Comparison of ENCODE assay signal across 8 mouse cellular contexts in the genomic region with DNA sequence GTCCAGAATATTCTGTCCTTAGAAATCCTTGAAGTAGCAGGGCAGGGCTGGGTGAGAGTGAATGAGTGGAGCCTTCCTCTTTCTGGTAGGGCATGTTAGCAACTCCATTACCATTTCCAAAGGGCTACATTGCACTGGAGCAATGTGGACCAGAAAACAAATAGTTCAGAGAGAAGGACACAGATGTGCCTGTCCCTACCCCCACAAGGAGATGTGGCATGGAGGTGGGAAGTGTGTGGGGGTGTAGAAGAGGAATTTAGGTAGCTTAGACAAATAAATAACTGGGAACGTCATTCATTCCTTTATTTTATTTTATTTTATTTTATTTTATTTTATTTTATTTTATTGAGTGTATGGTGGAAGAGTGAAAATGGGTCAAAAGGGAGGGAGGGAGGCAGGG.
A peak's percentile ranks its signal among the peaks of the same experiment; 100 is the strongest.
DNase-seq lines count a peak whose midpoint lies in the region; TF ChIP-seq lines count a peak whose summit lies in the region.
"Not testable (repeated sequence)": the region's sequence is repeated elsewhere in the genome, so short reads cannot be mapped to it uniquely, and the experiment has no call there.

No protein-coding gene starts in this region.

- H3K36me3 ChIP-seq in thymus, adult 2 months (ENCODE audit: control insufficient read depth, insufficient read depth, low read length), result not testable (repeated sequence)

- not testable (repeated sequence) for TF ChIP-seq POLR2A in thymus, adult 2 months (IDR thresholded peaks at IDR 0.05; ENCODE audit: control insufficient read depth, extremely low read depth, insufficient read depth, low read length, poor library complexity)

- peak; percentile 87 for DNase-seq in A20 (ENCODE audit: low read depth, low spot score)
- DNase-seq in adrenal gland, adult 2 months, result peak; percentile 16
- DNase-seq in cerebellum, postnatal 25 days, result peak; percentile 25 to 26
- peak; percentile 56 for DNase-seq in heart, adult 8-10 months (ENCODE audit: low spot score)
- peak; percentile 52 for DNase-seq in layer of hippocampus, adult 11-12 months (ENCODE audit: low spot score)
- peak; percentile 9 for DNase-seq in liver
- DNase-seq in retina, embryonic 14.5 days (ENCODE audit: low spot score), result peak; percentile 38
- DNase-seq in thymus, adult 2 months, result peak; percentile 43

- WGBS in thymus, adult 2 months, result 40% methylated on average over 1 of the region's 1 CpGs

- not testable (repeated sequence) for H3K4me3 ChIP-seq in thymus, adult 2 months (ENCODE audit: control insufficient read depth, insufficient read depth, low read length)

- H3K27me3 ChIP-seq in thymus, adult 2 months (ENCODE audit: control insufficient read depth, insufficient read depth, low read length), result not testable (repeated sequence)

- not testable (repeated sequence) for TF ChIP-seq CTCF in thymus, adult 2 months (IDR thresholded peaks at IDR 0.05; ENCODE audit: borderline replicate concordance, control insufficient read depth, extremely low read depth, insufficient read depth, low read length, poor library complexity)

- not testable (repeated sequence) for H3K4me1 ChIP-seq in thymus, adult 2 months (replicated peaks; ENCODE audit: control insufficient read depth, insufficient read depth, low read length)

- not testable (repeated sequence) for H3K27ac ChIP-seq in thymus, adult 2 months (ENCODE audit: control insufficient read depth, insufficient read depth, low read length)

Comparison
In these comparisons a context has a peak if more than half of its experiments do, and no peak if none do; other contexts are left out.
1. DNase-seq: peak in every context shown above with its lines; median percentile 87 in A20; 56 in heart, adult 8-10 months; 52 in layer of hippocampus, adult 11-12 months; 43 in thymus, adult 2 months; 38 in retina, embryonic 14.5 days; 26 in cerebellum, postnatal 25 days; 16 in adrenal gland, adult 2 months; 9 in liver.